Mouse (Mus musculus) neural tube, embryonic 11.5 days (tissue): ENCODE results near the gene Alpk3. TPM values are rescaled to one million over a fixed set of nuclear protein-coding genes. Genes with fewer than 3 reads are reported as not detected.
"Not testable (repeated sequence)": the region's sequence is repeated elsewhere in the genome, so short reads cannot be mapped to it uniquely, and the experiment has no call there.

Source experiments
- ATAC-seq: fragments of 200-750 bp; cut with Nextera tagmentation; 2 replicates; pipeline ENCODE4 v1.8.0; 2017; ENCODE audit warnings: moderate number of reproducible peaks, mild to moderate bottlenecking, moderate TSS enrichment, moderate library complexity; ENCODE audit not compliant: insufficient read depth, low FRiP score, low TSS enrichment
- DNase-seq: peaks from one replicate; pipeline ENCODE4 v3.0.0-alpha.2; 2015; ENCODE audit warnings: low spot score
- H3K27ac ChIP-seq: fragments of 300-500 bp; sonication (generic); 2 replicates; pipeline ENCODE4 v1.5.1; 2014; ENCODE audit warnings: low read depth, mild to moderate bottlenecking, low read length
- H3K27me3 ChIP-seq: fragments of 300-500 bp; sonication (generic); 2 replicates; pipeline ENCODE4 v1.6.1; 2014; ENCODE audit warnings: mild to moderate bottlenecking, low read length, mixed read lengths; ENCODE audit not compliant: control insufficient read depth, insufficient read depth
- H3K36me3 ChIP-seq: fragments of 300-500 bp; sonication (generic); 2 replicates; pipeline ENCODE4 v1.6.1; 2014; ENCODE audit warnings: mild to moderate bottlenecking, low read length, moderate library complexity, mixed read lengths; ENCODE audit not compliant: control insufficient read depth, insufficient read depth
- H3K4me1 ChIP-seq: fragments of 300-500 bp; sonication (generic); 2 replicates; pipeline ENCODE4 v1.6.1; 2014; ENCODE audit warnings: low read length, mixed read lengths; ENCODE audit not compliant: control insufficient read depth, insufficient read depth
- H3K4me2 ChIP-seq: fragments of 300-500 bp; sonication (generic); 2 replicates; pipeline ENCODE4 v1.6.1; 2014; ENCODE audit warnings: low read depth, mild to moderate bottlenecking, moderate library complexity
- H3K4me3 ChIP-seq: fragments of 300-500 bp; sonication (generic); 2 replicates; pipeline ENCODE4 v1.5.1; 2014; ENCODE audit warnings: low read depth, low read length
- H3K9ac ChIP-seq: fragments of 300-500 bp; sonication (generic); 2 replicates; pipeline ENCODE4 v1.6.1; 2014; ENCODE audit warnings: mild to moderate bottlenecking, low read length
- H3K9me3 ChIP-seq: fragments of 300-500 bp; sonication (generic); 2 replicates; pipeline ENCODE4 v1.6.1; 2016; ENCODE audit warnings: low read length; ENCODE audit not compliant: control insufficient read depth
- WGBS: fragments of 180-500 bp; shearing (Covaris S2); extraction: QIAGEN DNeasy Blood & Tissue Kit; methylation state at CpG from one replicate; pipeline ENCODE4 v1.1.7; 2014; 5-methylcytosine and 5-hydroxymethylcytosine counted together
- polyA plus RNA-seq: library from polyadenylated mRNA; unstranded; fragments of >200 nt; fragmentation: Nextera tagmentation; extraction: Ambion mirVana; gene quantifications from 2 replicates; pipeline ENCODE4 v1.2.1, GENCODE M21; 2014

Alpk3 gene
- polyA plus RNA-seq, 1 experiment from 2014 or later: 0.76 TPM

- Histone ChIP-seq H3K9ac (no peak overlapping the region), H3K4me1 (no peaks in the 10 kb centered on the region), H3K9me3 (no peaks in the 10 kb centered on the region), H3K4me3 (no peak overlapping the region), H3K27me3 (no peaks in the 10 kb centered on the region), H3K4me2 (no peak overlapping the region), H3K27ac (no peak overlapping the region), H3K36me3 (no peaks in the 10 kb centered on the region)
- ATAC-seq (no peak), DNase-seq (no peak)
- WGBS: 90% methylated on average over 5 of the region's 5 CpGs
Measured at GRCm38 (mm10) chr7:81139671-81140404, 82.4 kb downstream of the Alpk3 start.

- ATAC-seq (no peak), DNase-seq (no peak)
- Histone ChIP-seq H3K36me3 (no peaks in the 10 kb centered on the region), H3K9me3 (no peaks in the 10 kb centered on the region), H3K4me3 (no peak overlapping the region), H3K27me3 (no peaks in the 10 kb centered on the region), H3K9ac (no peak overlapping the region), H3K4me1 (no peaks in the 10 kb centered on the region), H3K27ac (no peak overlapping the region), H3K4me2 (no peak overlapping the region)
- 54% methylated on average over 1 of the region's 1 CpGs for WGBS
Measured at GRCm38 (mm10) chr7:81141541-81141940, 84.1 kb downstream of the Alpk3 start.

DNA sequence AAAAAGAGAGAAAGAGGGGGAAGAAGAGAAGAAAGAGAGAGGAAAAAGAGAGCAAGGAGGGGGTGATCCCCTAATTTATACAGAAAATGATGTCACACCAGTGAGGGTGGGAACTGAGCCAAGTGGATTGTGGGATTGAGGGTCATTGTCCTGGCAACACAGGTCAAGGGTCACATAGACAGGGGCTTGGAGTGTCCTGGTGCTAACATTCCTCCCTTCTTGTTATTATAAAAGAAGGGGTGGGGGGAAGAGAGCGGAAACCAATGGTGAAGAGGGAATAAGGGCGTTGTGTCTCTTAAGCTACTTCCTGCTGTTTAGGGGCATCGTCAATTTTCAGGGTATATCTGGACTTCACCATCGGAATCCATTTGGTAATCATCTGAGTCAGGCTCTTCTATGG is 85.7 kb downstream of the Alpk3 start:
- ATAC-seq, H3K9me3 ChIP-seq, H3K27me3 ChIP-seq, H3K36me3 ChIP-seq, H3K27ac ChIP-seq, H3K4me1 ChIP-seq, DNase-seq, H3K4me2 ChIP-seq, H3K4me3 ChIP-seq, H3K9ac ChIP-seq: not testable (repeated sequence)
- 79% methylated on average over 4 of the region's 4 CpGs for WGBS

DNA sequence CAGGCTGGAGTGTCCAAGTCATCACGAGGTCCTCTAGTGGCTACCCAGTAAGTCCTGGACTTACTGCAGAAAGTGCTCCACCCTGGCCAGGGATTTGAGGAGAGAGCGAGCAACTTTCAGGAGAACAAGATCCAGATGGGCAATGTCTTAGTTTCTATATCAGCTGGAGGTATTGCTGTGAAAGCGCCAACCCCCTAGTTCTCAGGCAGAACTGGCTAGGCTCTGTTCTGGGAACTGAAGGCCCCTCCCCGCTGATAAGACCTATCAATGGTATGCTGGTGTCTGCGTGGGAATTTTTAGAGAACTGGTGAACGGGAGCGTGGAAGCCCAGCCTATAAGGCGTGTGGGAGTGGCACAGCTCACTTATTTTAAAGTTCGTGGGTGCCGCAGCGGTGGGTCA is 92.4 kb downstream of the Alpk3 start:
- Histone ChIP-seq H3K9ac (no peak overlapping the region), H3K4me1 (no peaks in the 10 kb centered on the region), H3K4me2 (no peak overlapping the region), H3K27me3 (no peaks in the 10 kb centered on the region), H3K27ac (no peak overlapping the region), H3K36me3 (no peaks in the 10 kb centered on the region), H3K4me3 (no peak overlapping the region), H3K9me3 (no peaks in the 10 kb centered on the region)
- ATAC-seq: no peak
- no peak for DNase-seq
- WGBS: 89% methylated on average over 11 of the region's 11 CpGs

DNA sequence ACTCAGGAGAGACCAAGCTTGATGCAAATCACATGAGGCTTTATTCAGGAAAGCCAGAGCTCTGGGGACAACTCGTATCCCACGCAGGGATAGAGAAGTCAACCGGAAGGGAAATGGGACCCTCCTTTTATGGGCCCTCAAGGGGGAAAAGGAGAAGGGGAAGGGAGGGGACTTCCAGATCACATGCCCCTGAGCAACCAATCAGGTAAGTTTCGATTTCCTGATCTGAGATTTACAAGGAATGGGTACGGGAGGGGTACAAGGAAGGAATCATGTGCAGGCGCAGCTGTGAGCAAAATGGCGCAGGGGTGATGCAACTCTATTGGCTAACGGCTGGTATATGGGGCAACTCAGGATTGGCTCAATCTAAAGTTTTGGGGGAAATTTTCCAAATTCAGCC is 93.8 kb downstream of the Alpk3 start:
- ATAC-seq (no peak), DNase-seq (no peak)
- Histone ChIP-seq H3K9ac (no peak overlapping the region), H3K4me1 (no peaks in the 10 kb centered on the region), H3K27ac (no peak overlapping the region), H3K4me2 (no peak overlapping the region), H3K27me3 (no peaks in the 10 kb centered on the region), H3K36me3 (no peaks in the 10 kb centered on the region), H3K9me3 (no peaks in the 10 kb centered on the region), H3K4me3 (no peak overlapping the region)
- 95% methylated on average over 8 of the region's 8 CpGs for WGBS

- Histone ChIP-seq H3K4me2 (no peak overlapping the region), H3K27ac (no peak overlapping the region), H3K9me3 (no peaks in the 10 kb centered on the region), H3K9ac (no peak overlapping the region), H3K4me3 (no peak overlapping the region), H3K27me3 (no peaks in the 10 kb centered on the region), H3K4me1 (no peaks in the 10 kb centered on the region), H3K36me3 (no peaks in the 10 kb centered on the region)
- DNase-seq (no peak), ATAC-seq (no peak)
- 95% methylated on average over 10 of the region's 10 CpGs for WGBS
Measured at GRCm38 (mm10) chr7:81152306-81152705, 94.9 kb downstream of the Alpk3 start.

DNA sequence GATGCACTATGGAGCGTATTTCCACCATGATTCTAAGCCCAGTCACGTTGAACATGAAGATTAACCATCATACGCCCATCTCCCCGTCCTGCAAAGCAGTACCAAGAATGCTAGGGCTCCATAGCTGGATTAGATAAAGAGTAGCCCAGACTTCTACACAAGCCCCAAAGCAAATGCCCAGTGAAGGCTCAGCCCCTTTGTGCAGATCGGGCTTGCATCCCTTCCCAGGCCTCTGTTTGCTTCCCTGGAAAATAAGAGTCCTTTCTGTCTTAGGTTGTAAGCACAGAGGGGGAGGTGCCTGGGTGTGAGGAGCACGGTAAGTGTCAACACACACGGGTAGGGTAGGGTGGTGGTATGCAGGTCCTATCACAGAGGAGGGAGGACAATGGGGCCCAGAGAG is 95.4 kb downstream of the Alpk3 start:
- no peaks in the 10 kb centered on the region for H3K27me3 ChIP-seq
- H3K4me3 ChIP-seq: no peak overlapping the region
- H3K9me3 ChIP-seq: no peaks in the 10 kb centered on the region
- H3K4me2 ChIP-seq: no peak overlapping the region
- H3K27ac ChIP-seq: no peak overlapping the region
- no peaks in the 10 kb centered on the region for H3K36me3 ChIP-seq
- no peaks in the 10 kb centered on the region for H3K4me1 ChIP-seq
- WGBS: 80% methylated on average over 7 of the region's 7 CpGs
- ATAC-seq: no peak
- no peak for DNase-seq
- no peak overlapping the region for H3K9ac ChIP-seq

GRCm38 (mm10) chr7:81153327-81153726 is 95.9 kb downstream of the Alpk3 start:
- 86% methylated on average over 6 of the region's 6 CpGs for WGBS
- Histone ChIP-seq H3K4me3 (no peak overlapping the region), H3K9ac (no peak overlapping the region), H3K36me3 (no peaks in the 10 kb centered on the region), H3K27ac (no peak overlapping the region), H3K4me1 (no peaks in the 10 kb centered on the region), H3K9me3 (no peaks in the 10 kb centered on the region), H3K4me2 (no peak overlapping the region), H3K27me3 (no peaks in the 10 kb centered on the region)
- no peak for ATAC-seq
- no peak for DNase-seq

DNA sequence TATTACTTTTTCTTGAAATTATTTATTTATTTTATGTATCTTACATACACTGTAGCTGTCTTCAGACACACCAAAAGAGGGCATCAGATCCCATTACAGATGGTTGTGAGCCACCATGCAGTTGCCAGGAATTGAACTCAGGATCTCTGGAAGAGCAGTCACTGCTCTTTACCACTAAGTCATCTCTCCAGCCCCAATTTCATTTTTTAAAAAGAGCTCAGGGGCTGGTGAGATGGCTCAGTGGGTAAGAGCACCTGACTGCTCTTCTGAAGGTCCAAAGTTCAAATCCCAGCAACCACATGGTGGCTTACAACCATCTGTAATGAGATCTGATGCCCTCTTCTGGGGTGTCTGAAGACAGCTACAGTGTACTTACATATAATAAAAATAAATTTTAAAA is 96.8 kb downstream of the Alpk3 start:
- not testable (repeated sequence) for H3K4me1 ChIP-seq, H3K4me3 ChIP-seq, H3K9ac ChIP-seq, H3K9me3 ChIP-seq, H3K4me2 ChIP-seq, H3K36me3 ChIP-seq, H3K27me3 ChIP-seq, H3K27ac ChIP-seq, ATAC-seq, DNase-seq
